In the genomic region with DNA sequence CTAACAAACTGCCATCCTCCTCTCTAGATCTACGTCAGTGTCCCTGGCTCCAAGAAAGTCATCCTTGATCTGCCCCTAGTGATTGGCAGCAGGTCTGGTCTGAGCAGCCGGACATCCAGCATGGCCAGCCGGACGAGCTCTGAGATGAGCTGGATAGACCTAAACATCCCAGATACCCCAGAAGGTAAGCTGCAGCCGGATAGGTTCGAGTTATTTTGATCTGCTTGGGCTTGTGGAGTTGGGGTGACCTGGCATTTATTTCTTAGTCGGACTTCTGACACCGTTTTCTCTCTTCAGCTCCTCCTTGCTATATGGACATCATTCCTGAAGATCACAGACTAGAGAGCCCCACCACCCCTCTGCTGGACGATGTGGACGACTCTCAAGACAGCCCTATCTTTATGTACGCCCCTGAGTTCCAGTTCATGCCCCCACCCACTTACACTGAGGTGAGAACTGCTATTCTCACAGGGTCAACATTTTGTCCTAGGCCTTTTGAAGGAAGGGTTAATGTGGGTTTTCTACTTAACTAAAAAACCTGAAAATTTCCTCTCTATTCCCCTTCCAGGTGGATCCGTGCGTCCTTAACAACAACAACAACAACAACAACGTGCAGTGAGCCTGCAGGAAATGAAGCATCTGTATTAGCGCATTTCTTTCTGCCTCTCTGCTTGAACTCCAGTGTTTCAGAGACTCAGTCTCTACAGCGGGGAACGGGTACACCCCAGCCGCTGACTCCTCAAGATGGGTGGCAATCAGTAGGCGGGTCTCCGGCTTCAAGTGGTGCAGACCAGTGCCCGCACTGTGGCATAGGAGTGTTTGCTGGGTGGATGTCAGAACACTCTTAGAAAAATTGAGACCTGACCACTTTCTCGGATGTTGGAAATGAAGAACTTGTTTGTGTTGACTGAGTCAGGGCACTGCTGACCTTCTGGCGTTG, we compare ENCODE assay signal across 1 mouse cellular context.
TF ChIP-seq lines count a peak whose summit lies in the region.

No protein-coding gene starts in this region.

TF ChIP-seq in MEL, 35 proteins besides CTCF, POLR2A, EP300 and RAD21:
- TF ChIP-seq TCF12 (IDR thresholded peaks at IDR 0.05; ENCODE audit: low read depth, low read length) (no peak), POLR2AphosphoS5 (IDR thresholded peaks at IDR 0.05; ENCODE audit: borderline replicate concordance, low read depth, low read length) (0 out of 2 replicates have a peak, but pooled peaks have one; percentile 81)
